Mouse (Mus musculus) lung, adult 2 months (tissue): ENCODE measurements around the gene Pet100.

Experiments
- CTCF ChIP-seq: fragments of 200-500 bp; IDR thresholded peaks from 2 replicates; pipeline ENCODE4 v1.5.1; 2011; ENCODE audit warnings: mild to moderate bottlenecking, low read length, control low read depth; ENCODE audit not compliant: insufficient read depth
- POLR2A ChIP-seq: fragments of 200-500 bp; IDR thresholded peaks from 2 replicates; pipeline ENCODE4 v1.6.1; 2011; ENCODE audit warnings: low read depth, mild to moderate bottlenecking, control low read depth, low read length, borderline replicate concordance; ENCODE audit errors: extremely low read depth

GRCm38 (mm10) chr8:3645804-3646203, 24.5 kb downstream of the Pet100 start:
- TF ChIP-seq CTCF = peak; percentile 36; the same call in 1 of the 2 replicates
- no peak for TF ChIP-seq POLR2A
